In genomic region chr5:111779776-111780485, GRCm38 (mm10) we compare ENCODE assay signal across 50 mouse cellular contexts. TPM values are rescaled to one million over a fixed set of nuclear protein-coding genes. Genes with fewer than 3 reads are reported as not detected.
"Had no signal": no experiment of that assay in that cellular context is flagged by ENCODE, and none has a peak within 500 bp of the region (broad histone marks: within the 10 kb centered on the region; RNA-seq: fewer than 3 reads in every experiment).

No protein-coding gene starts in this region.

- H3K9ac ChIP-seq: heart, embryonic 12.5 days; heart, embryonic 13.5 days; heart, embryonic 15.5 days; hindbrain, embryonic 12.5 days; hindbrain, embryonic 13.5 days; hindbrain, embryonic 14.5 days; hindbrain, embryonic 15.5 days; intestine, embryonic 15.5 days; kidney, embryonic 15.5 days had no signal

- ATAC-seq: hindbrain, embryonic 16.5 days; hindbrain, postnatal 0 days; inflammation-experienced regulatory T-cells, adult 6 months; intestine, embryonic 15.5 days; intestine, embryonic 16.5 days; intestine, postnatal 0 days had no signal

- H3K27ac ChIP-seq: heart, embryonic 10.5 days; heart, embryonic 13.5 days; heart, embryonic 15.5 days; hindbrain, embryonic 12.5 days; hindbrain, embryonic 13.5 days; hindbrain, embryonic 14.5 days; hindbrain, embryonic 15.5 days; hindbrain, postnatal 0 days; intestine, embryonic 15.5 days; kidney, embryonic 15.5 days; kidney, postnatal 0 days; layer of hippocampus, adult 2 months had no signal

- H3K4me1 ChIP-seq: heart, embryonic 15.5 days; hindbrain, embryonic 12.5 days; hindbrain, embryonic 13.5 days; hindbrain, embryonic 15.5 days; intestine, embryonic 15.5 days had no signal

- H3K27me3 ChIP-seq: heart, embryonic 12.5 days; heart, embryonic 13.5 days; hindbrain, embryonic 12.5 days; hindbrain, embryonic 13.5 days; hindbrain, embryonic 15.5 days; intestine, embryonic 15.5 days; kidney, embryonic 15.5 days had no signal

- H3K9me3 ChIP-seq: heart, embryonic 10.5 days; heart, embryonic 12.5 days; heart, embryonic 13.5 days; heart, embryonic 15.5 days; hindbrain, embryonic 10.5 days; hindbrain, embryonic 12.5 days; hindbrain, embryonic 13.5 days; hindbrain, embryonic 15.5 days; intestine, embryonic 15.5 days; kidney, embryonic 15.5 days had no signal

- H3K4me2 ChIP-seq: heart, embryonic 11.5 days; heart, embryonic 12.5 days; heart, embryonic 13.5 days; heart, embryonic 15.5 days; hindbrain, embryonic 12.5 days; hindbrain, embryonic 13.5 days; hindbrain, embryonic 14.5 days; hindbrain, embryonic 15.5 days; intestine, embryonic 15.5 days; kidney, embryonic 15.5 days had no signal

- H3K4me3 ChIP-seq: heart, embryonic 10.5 days; heart, embryonic 12.5 days; heart, embryonic 13.5 days; heart, embryonic 15.5 days; hindbrain, embryonic 10.5 days; hindbrain, embryonic 12.5 days; hindbrain, embryonic 13.5 days; hindbrain, embryonic 15.5 days; intestine, embryonic 15.5 days; kidney, embryonic 15.5 days; layer of hippocampus, adult 2 months had no signal

- H3K36me3 ChIP-seq: heart, embryonic 10.5 days; heart, embryonic 12.5 days; heart, embryonic 13.5 days; heart, embryonic 15.5 days; hindbrain, embryonic 10.5 days; hindbrain, embryonic 12.5 days; hindbrain, embryonic 13.5 days; hindbrain, embryonic 15.5 days; intestine, embryonic 15.5 days; kidney, embryonic 15.5 days had no signal

- DNase-seq: heart, postnatal 14 days; heart, postnatal 36 days; kidney, adult 11 months; kidney, adult 18-20 months; kidney, adult 2 months; kidney, adult 8-10 months; kidney, adult 9 months; kidney, postnatal 10 days; kidney, postnatal 14 days; kidney, postnatal 25 days; kidney, postnatal 36 days; kidney, postnatal 4 days; layer of hippocampus, adult 9-11 months; layer of hippocampus, postnatal 36 days had no signal

RNA-seq across cellular contexts. Expression of gene Gm26897, which starts 46.2 kb away (rescaled TPM):
- total RNA-seq: heart, postnatal 10 days; heart, postnatal 14 days; heart, postnatal 25 days; heart, postnatal 36 days; hematopoietic stem cell, adult 5-6 weeks; hindbrain, postnatal 0 days; layer of hippocampus, adult 18-20 months; layer of hippocampus, adult 2 months; layer of hippocampus, adult 8-10 months; layer of hippocampus, postnatal 10 days; layer of hippocampus, postnatal 14 days; layer of hippocampus, postnatal 25 days; layer of hippocampus, postnatal 36 days; left cerebral cortex, adult 18-20 months had no signal
- polyA plus RNA-seq: heart, embryonic 10.5 days; heart, embryonic 11.5 days; heart, embryonic 12.5 days; heart, embryonic 13.5 days; heart, embryonic 14.5 days; heart, embryonic 15.5 days; heart, embryonic 16.5 days; heart, postnatal 0 days; hindbrain, embryonic 10.5 days; hindbrain, embryonic 11.5 days; hindbrain, embryonic 12.5 days; hindbrain, embryonic 13.5 days; hindbrain, embryonic 14.5 days; hindbrain, embryonic 15.5 days; hindbrain, embryonic 16.5 days; hindbrain, postnatal 0 days; inflammation-experienced regulatory T-cells, adult 6 months; intestine, embryonic 14.5 days; intestine, embryonic 15.5 days; intestine, embryonic 16.5 days; intestine, postnatal 0 days; kidney, adult 2 months; kidney, embryonic 14.5 days; kidney, embryonic 15.5 days; kidney, embryonic 16.5 days; kidney, postnatal 0 days; large intestine, adult 2 months had no signal
